Mouse (Mus musculus): ENCODE results near the gene Tff1. TPM values are rescaled to one million over a fixed set of nuclear protein-coding genes. Genes with fewer than 3 reads are reported as not detected.

Tff1 gene
- polyA plus RNA-seq, 1 experiment from 2014 or later = not detected

DNA sequence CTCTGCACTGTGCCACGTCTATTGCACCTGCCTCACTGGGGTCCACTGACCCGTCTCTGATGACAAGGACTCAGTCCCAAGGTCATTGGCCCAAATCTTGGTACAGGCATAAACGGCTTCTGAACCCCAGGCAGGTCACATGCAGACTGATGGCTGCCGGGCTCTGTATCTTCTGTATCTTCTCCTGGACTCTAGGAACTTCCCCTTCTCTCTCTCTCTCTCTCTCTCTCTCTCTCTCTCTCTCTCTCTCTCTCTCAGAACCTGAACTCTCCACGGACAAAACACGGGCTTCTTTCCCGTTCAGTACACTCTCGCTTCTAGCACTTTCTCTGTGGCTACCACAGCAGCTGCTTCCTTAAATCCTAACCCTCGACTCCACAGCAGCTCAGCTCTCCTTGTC, 19.1 kb downstream of the Tff1 start:
- 87% methylated on average over 9 of the region's 9 CpGs for WGBS
- H3K27ac ChIP-seq = no peak overlapping the region
- no peak overlapping the region for H3K4me3 ChIP-seq
- no peaks in the 10 kb centered on the region for H3K27me3 ChIP-seq (replicated peaks)
- ATAC-seq (ENCODE audit: low FRiP score, low read depth) = no peak
- no peaks in the 10 kb centered on the region for H3K36me3 ChIP-seq
- no peaks in the 10 kb centered on the region for H3K9me3 ChIP-seq
- no peak overlapping the region for H3K9ac ChIP-seq
- H3K4me1 ChIP-seq = no peaks in the 10 kb centered on the region
- H3K4me2 ChIP-seq (replicated peaks) = no peak overlapping the region

GRCm38 (mm10) chr17:31144040-31145037, 20.7 kb downstream of the Tff1 start, which contains the start of gene Tff2:
Gene Tff2, minus strand, starts transcription at chr17:31144282.
- H3K9me3 ChIP-seq = no peaks in the 10 kb centered on the region
- WGBS = 68% methylated on average over 15 of the region's 15 CpGs
- no peak within 1 kb of the TSS for H3K4me2 ChIP-seq (replicated peaks)
- no peaks in the 10 kb centered on the region for H3K27me3 ChIP-seq (replicated peaks)
- no peaks in the 10 kb centered on the region for H3K36me3 ChIP-seq
- no peak for ATAC-seq (ENCODE audit: low FRiP score, low read depth)
- no peaks in the 10 kb centered on the region for H3K4me1 ChIP-seq
- H3K4me3 ChIP-seq = no peak within 1 kb of the TSS
- H3K9ac ChIP-seq = no peak within 1 kb of the TSS
- no peak within 1 kb of the TSS for H3K27ac ChIP-seq

DNA sequence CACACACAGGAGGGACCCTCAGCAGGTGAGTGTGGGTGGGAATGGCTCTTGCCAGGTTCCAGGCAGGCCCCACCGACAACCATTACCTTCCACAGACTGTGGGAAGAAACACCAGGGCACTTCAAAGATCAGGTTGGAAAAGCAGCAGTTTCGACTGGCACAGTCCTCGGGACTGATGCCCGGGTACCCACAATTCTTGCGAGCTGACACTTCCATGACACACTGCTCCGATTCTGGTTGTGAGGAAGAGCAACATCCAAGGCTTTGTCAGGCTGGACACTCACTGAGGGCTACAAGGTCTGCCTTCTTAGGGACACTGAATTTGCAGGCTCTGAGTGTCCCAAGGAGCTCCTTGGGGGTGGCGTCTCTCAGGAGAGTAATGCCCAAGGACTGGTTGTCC, 23.0 kb downstream of the Tff1 start:
- H3K4me3 ChIP-seq = no peak overlapping the region
- 91% methylated on average over 7 of the region's 7 CpGs for WGBS
- no peak overlapping the region for H3K9ac ChIP-seq
- no peak for ATAC-seq (ENCODE audit: low FRiP score, low read depth)
- H3K4me1 ChIP-seq = no peaks in the 10 kb centered on the region
- no peaks in the 10 kb centered on the region for H3K36me3 ChIP-seq
- no peaks in the 10 kb centered on the region for H3K9me3 ChIP-seq
- H3K27ac ChIP-seq = no peak overlapping the region
- no peaks in the 10 kb centered on the region for H3K27me3 ChIP-seq (replicated peaks)
- no peak overlapping the region for H3K4me2 ChIP-seq (replicated peaks)

GRCm38 (mm10) chr17:31138398-31138797, 26.7 kb downstream of the Tff1 start:
- H3K4me3 ChIP-seq = no peak overlapping the region
- 17% methylated on average over 5 of the region's 5 CpGs for WGBS
- no peak for ATAC-seq (ENCODE audit: low FRiP score, low read depth)
- H3K36me3 ChIP-seq = no peaks in the 10 kb centered on the region
- no peaks in the 10 kb centered on the region for H3K27me3 ChIP-seq (replicated peaks)
- H3K9ac ChIP-seq = no peak overlapping the region
- no peak overlapping the region for H3K4me2 ChIP-seq (replicated peaks)
- H3K4me1 ChIP-seq = no peaks in the 10 kb centered on the region
- H3K27ac ChIP-seq = no peak overlapping the region
- H3K9me3 ChIP-seq = no peaks in the 10 kb centered on the region

DNA sequence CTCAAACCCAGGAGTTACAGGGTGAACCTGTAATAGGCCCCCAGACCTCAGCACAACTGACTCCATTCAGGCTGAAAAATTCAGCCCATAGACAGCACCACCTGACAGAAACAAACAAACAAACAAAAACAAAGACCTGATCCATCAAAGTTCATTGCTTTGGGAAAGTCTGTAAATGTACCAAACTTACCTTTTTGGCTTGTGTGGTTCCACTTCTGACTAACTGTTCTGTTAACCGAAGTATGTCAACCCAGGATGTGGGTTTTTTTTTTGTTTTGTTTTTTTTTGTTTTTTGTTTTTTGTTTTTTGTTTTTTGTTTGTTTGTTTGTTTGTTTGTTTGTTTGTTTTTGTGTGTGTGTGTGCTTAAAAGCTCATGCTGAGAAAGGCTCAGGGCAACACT, 28.3 kb downstream of the Tff1 start:
- no peaks in the 10 kb centered on the region for H3K27me3 ChIP-seq (replicated peaks)
- no peak overlapping the region for H3K4me3 ChIP-seq
- no peak overlapping the region for H3K27ac ChIP-seq
- no peaks in the 10 kb centered on the region for H3K9me3 ChIP-seq
- no peak overlapping the region for H3K4me2 ChIP-seq (replicated peaks)
- no peaks in the 10 kb centered on the region for H3K4me1 ChIP-seq
- no peak overlapping the region for H3K9ac ChIP-seq
- no peaks in the 10 kb centered on the region for H3K36me3 ChIP-seq
- WGBS = 84% methylated on average over 1 of the region's 1 CpGs
- ATAC-seq (ENCODE audit: low FRiP score, low read depth) = no peak

- Histone ChIP-seq H3K9ac (no peak overlapping the region), H3K4me1 (no peaks in the 10 kb centered on the region), H3K27ac (no peak overlapping the region), H3K36me3 (no peaks in the 10 kb centered on the region), H3K4me3 (no peak overlapping the region), H3K9me3 (no peaks in the 10 kb centered on the region), H3K27me3 (replicated peaks) (no peaks in the 10 kb centered on the region), H3K4me2 (replicated peaks) (no peak overlapping the region)
- no peak for ATAC-seq (ENCODE audit: low FRiP score, low read depth)
- 64% methylated on average over 3 of the region's 3 CpGs for WGBS
These were observed 28.8 kb downstream of the Tff1 start for GRCm38 (mm10) chr17:31136291-31136690.

GRCm38 (mm10) chr17:31134913-31135312, 30.2 kb downstream of the Tff1 start:
- no peak overlapping the region for H3K27ac ChIP-seq
- ATAC-seq (ENCODE audit: low FRiP score, low read depth) = no peak
- no peaks in the 10 kb centered on the region for H3K36me3 ChIP-seq
- no peak overlapping the region for H3K4me2 ChIP-seq (replicated peaks)
- H3K9ac ChIP-seq = no peak overlapping the region
- no peaks in the 10 kb centered on the region for H3K9me3 ChIP-seq
- WGBS = 86% methylated on average over 6 of the region's 6 CpGs
- H3K27me3 ChIP-seq (replicated peaks) = no peaks in the 10 kb centered on the region
- no peak overlapping the region for H3K4me3 ChIP-seq
- no peaks in the 10 kb centered on the region for H3K4me1 ChIP-seq

DNA sequence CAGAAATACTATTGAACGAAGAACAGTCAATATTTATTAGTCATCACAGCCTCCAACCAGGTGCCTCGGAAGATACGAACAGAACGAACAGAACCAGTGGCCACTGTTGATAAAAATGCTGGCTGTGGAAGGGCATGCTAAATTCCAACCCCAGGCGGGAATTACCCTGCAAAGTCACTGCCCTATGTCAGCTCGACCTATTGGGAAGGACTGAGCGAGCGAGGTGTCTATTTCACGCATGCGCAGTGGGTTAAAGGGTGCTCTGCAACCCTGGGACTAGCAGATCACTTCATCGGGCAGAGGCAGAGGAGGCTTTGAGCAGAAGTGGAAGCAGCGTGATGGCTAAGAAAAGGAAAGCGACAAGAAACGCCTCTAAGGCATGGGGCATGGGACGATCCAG, 31.3 kb downstream of the Tff1 start:
- Histone ChIP-seq H3K9me3 (no peaks in the 10 kb centered on the region), H3K4me3 (no peak overlapping the region), H3K27ac (no peak overlapping the region), H3K27me3 (replicated peaks) (no peaks in the 10 kb centered on the region), H3K4me2 (replicated peaks) (no peak overlapping the region), H3K36me3 (no peaks in the 10 kb centered on the region), H3K9ac (no peak overlapping the region), H3K4me1 (peaks cover 4% of the 10 kb centered on the region; the same call in 1 of the 2 replicates)
- 78% methylated on average over 15 of the region's 15 CpGs for WGBS
- no peak for ATAC-seq (ENCODE audit: low FRiP score, low read depth)

- Histone ChIP-seq H3K36me3 (no peaks in the 10 kb centered on the region), H3K27me3 (replicated peaks) (no peaks in the 10 kb centered on the region), H3K4me1 (peaks cover 4% of the 10 kb centered on the region; the same call in 1 of the 2 replicates), H3K27ac (no peak overlapping the region), H3K4me3 (no peak overlapping the region), H3K9ac (no peak overlapping the region), H3K9me3 (no peaks in the 10 kb centered on the region), H3K4me2 (replicated peaks) (no peak overlapping the region)
- ATAC-seq (ENCODE audit: low FRiP score, low read depth) = no peak
- 85% methylated on average over 10 of the region's 10 CpGs for WGBS
These were observed 33.7 kb downstream of the Tff1 start for GRCm38 (mm10) chr17:31131269-31131821.

DNA sequence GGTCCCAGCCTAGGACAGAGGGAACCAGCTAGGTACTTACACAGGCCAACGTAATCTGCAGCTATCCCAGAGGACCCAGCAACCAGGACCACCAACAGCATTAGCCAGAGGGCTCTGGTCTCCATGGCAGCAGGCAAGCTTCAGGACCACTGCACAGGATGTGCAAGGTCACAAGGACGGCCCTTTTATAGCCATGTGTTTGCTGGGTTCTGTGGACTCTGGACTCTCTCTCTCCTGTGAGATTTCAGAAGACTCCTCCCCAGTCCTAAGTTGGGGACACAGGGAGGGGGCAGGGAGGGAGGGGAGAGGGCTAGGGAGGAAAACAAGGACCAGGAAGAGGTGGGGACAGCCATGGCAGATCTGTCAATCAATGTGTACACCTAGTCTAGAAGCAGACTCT, 35.6 kb downstream of the Tff1 start, which contains the start of gene Tff3:
TSS of gene Tff3 (minus strand) at position 195 of the 400 bp plus-strand sequence.
- Histone ChIP-seq H3K27me3 (replicated peaks) (no peaks in the 10 kb centered on the region), H3K9ac (no peak within 1 kb of the TSS), H3K4me2 (replicated peaks) (no peak within 1 kb of the TSS), H3K4me1 (peaks cover 10% of the 10 kb centered on the region), H3K9me3 (no peaks in the 10 kb centered on the region), H3K4me3 (no peak within 1 kb of the TSS), H3K27ac (no peak within 1 kb of the TSS), H3K36me3 (no peaks in the 10 kb centered on the region)
- no peak for ATAC-seq (ENCODE audit: low FRiP score, low read depth)
- 17% methylated on average over 2 of the region's 2 CpGs for WGBS

- no peak for ATAC-seq (ENCODE audit: low FRiP score, low read depth)
- no peak overlapping the region for H3K4me3 ChIP-seq
- no peak overlapping the region for H3K9ac ChIP-seq
- H3K27ac ChIP-seq = no peak overlapping the region
- 90% methylated on average over 9 of the region's 9 CpGs for WGBS
- H3K4me1 ChIP-seq = peaks cover 10% of the 10 kb centered on the region
- H3K9me3 ChIP-seq = no peaks in the 10 kb centered on the region
- no peak overlapping the region for H3K4me2 ChIP-seq (replicated peaks)
- no peaks in the 10 kb centered on the region for H3K27me3 ChIP-seq (replicated peaks)
- no peaks in the 10 kb centered on the region for H3K36me3 ChIP-seq
These were observed 36.3 kb downstream of the Tff1 start for GRCm38 (mm10) chr17:31128708-31129318.

DNA sequence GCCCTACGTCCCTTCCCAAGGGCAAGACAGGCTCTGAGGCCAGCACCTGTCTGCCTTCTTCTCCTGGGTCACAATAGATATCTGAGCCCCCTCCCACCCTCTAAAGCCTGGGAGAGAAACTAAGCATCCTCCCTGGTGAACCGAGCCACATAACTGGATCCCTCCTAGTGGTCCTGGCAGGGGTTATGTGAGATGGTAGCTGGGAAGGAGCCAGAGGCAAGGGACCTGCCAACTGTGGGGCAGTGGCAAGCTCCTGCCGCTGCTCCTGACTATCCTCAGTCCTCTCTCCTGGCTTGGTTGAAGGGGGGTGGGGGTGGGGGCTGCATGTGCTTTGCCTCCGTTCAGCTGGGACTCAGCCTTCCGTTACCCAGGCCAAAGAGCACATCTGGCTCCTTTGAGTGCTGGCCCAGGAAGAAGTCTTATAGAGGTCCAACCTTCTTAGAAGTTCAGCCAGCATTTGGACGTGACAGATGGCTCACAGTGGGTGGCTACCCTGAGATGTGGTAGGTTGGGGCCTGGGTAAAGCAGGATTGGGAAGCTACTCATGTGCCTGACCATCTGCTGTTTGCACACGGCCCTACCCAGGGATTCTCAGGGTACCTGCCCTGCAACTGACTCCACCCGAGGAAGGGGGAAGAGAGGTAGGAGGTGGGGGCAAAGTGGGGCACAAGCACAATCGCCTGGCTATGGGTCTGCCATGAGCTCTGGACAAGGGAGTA, 39.4 kb downstream of the Tff1 start:
- H3K4me1 ChIP-seq = peaks cover 10% of the 10 kb centered on the region
- 0 out of 2 replicates have a peak, but pooled peaks cover 4% of the 10 kb centered on the region for H3K9me3 ChIP-seq
- 51% methylated on average over 9 of the region's 9 CpGs for WGBS
- ATAC-seq (ENCODE audit: low FRiP score, low read depth) = no peak
- no peak overlapping the region for H3K27ac ChIP-seq
- no peak overlapping the region for H3K4me2 ChIP-seq (replicated peaks)
- H3K4me3 ChIP-seq = no peak overlapping the region
- no peaks in the 10 kb centered on the region for H3K27me3 ChIP-seq (replicated peaks)
- no peaks in the 10 kb centered on the region for H3K36me3 ChIP-seq
- no peak overlapping the region for H3K9ac ChIP-seq
